Mouse (Mus musculus) limb, embryonic 10.5 days (tissue): ENCODE data around the gene Slc15a2. TPM values are rescaled to one million over a fixed set of nuclear protein-coding genes. Genes with fewer than 3 reads are reported as not detected.

Experiments
- DNase-seq: peaks from one replicate; pipeline ENCODE4 v3.0.0-alpha.2; 2017; ENCODE audit warnings: low spot score
- H3K27ac ChIP-seq: fragments of 300-500 bp; sonication (generic); 2 replicates; pipeline ENCODE4 v1.5.1; 2016; ENCODE audit warnings: mild to moderate bottlenecking
- H3K27me3 ChIP-seq: fragments of 300-500 bp; sonication (generic); 2 replicates; pipeline ENCODE4 v1.6.1; 2016; ENCODE audit warnings: low read depth, mild to moderate bottlenecking; ENCODE audit not compliant: poor library complexity, severe bottlenecking
- H3K36me3 ChIP-seq: fragments of 300-500 bp; sonication (generic); 2 replicates; pipeline ENCODE4 v1.6.1; 2016; ENCODE audit warnings: mild to moderate bottlenecking, moderate library complexity
- H3K4me1 ChIP-seq: fragments of 300-500 bp; sonication (generic); 2 replicates; pipeline ENCODE4 v1.6.1; 2016
- H3K4me3 ChIP-seq: fragments of 300-500 bp; sonication (generic); 2 replicates; pipeline ENCODE4 v1.5.1; 2016; ENCODE audit warnings: mild to moderate bottlenecking, moderate library complexity
- H3K9me3 ChIP-seq: fragments of 300-500 bp; sonication (generic); replicated peaks from 2 replicates; pipeline ENCODE4 v1.6.1; 2016; ENCODE audit warnings: mild to moderate bottlenecking
- WGBS: fragments of 180-500 bp; shearing (Covaris S2); methylation state at CpG from one replicate; pipeline ENCODE4 v1.1.7; 2016; 5-methylcytosine and 5-hydroxymethylcytosine counted together
- polyA plus RNA-seq: library from polyadenylated mRNA; unstranded; fragments of >200 nt; fragmentation: Nextera tagmentation; extraction: Ambion mirVana; gene quantifications from 2 replicates; pipeline ENCODE4 v1.2.1, GENCODE M21; 2016

The Slc15a2 gene
- polyA plus RNA-seq = 1.8 and 3.8 TPM in 2 replicates

- no peak for DNase-seq
- Histone ChIP-seq H3K27me3 (no peaks in the 10 kb centered on the region), H3K9me3 (no peaks in the 10 kb centered on the region), H3K4me3 (no peak within 1 kb of the TSS), H3K27ac (no peak within 1 kb of the TSS), H3K4me1 (no peaks in the 10 kb centered on the region), H3K36me3 (no peaks in the 10 kb centered on the region)
- WGBS = 78% methylated on average over 10 of the region's 10 CpGs
Measured at GRCm38 (mm10) chr16:36784594-36785313, at the start of gene Slc15a2. Gene Slc15a2, minus strand, starts transcription at chr16:36784962.

GRCm38 (mm10) chr16:36828820-36829219 is 44.1 kb upstream of the Slc15a2 start:
- 9% methylated on average over 11 of the region's 11 CpGs for WGBS
- Histone ChIP-seq H3K4me3 (peak overlapping the region; percentile 84), H3K27ac (peak overlapping the region; percentile 92), H3K4me1 (peaks cover 11% of the 10 kb centered on the region), H3K9me3 (no peaks in the 10 kb centered on the region), H3K36me3 (peaks cover 28% of the 10 kb centered on the region), H3K27me3 (peaks cover 18% of the 10 kb centered on the region)
- DNase-seq = peak; percentile 39

GRCm38 (mm10) chr16:36828054-36828786 is 43.5 kb upstream of the Slc15a2 start, which contains the start of gene Iqcb1:
Gene Iqcb1, plus strand, starts transcription at chr16:36828385.
- Histone ChIP-seq H3K4me3 (peak within 1 kb of the TSS; percentile 84), H3K36me3 (peaks cover 25% of the 10 kb centered on the region), H3K27ac (peak within 1 kb of the TSS; percentile 92), H3K4me1 (peaks cover 11% of the 10 kb centered on the region), H3K9me3 (no peaks in the 10 kb centered on the region), H3K27me3 (peaks cover 18% of the 10 kb centered on the region)
- DNase-seq = peak; percentile 95
- WGBS = under 1% methylated on average over 64 of the region's 64 CpGs

GRCm38 (mm10) chr16:36827611-36828053 is 42.9 kb upstream of the Slc15a2 start:
- peaks cover 18% of the 10 kb centered on the region for H3K27me3 ChIP-seq
- peaks cover 11% of the 10 kb centered on the region for H3K4me1 ChIP-seq
- DNase-seq = no peak
- 6% methylated on average over 11 of the region's 11 CpGs for WGBS
- H3K4me3 ChIP-seq = peak overlapping the region; percentile 84
- no peaks in the 10 kb centered on the region for H3K9me3 ChIP-seq
- H3K36me3 ChIP-seq = peaks cover 20% of the 10 kb centered on the region
- H3K27ac ChIP-seq = peak overlapping the region; percentile 92

- WGBS = 9% methylated on average over 3 of the region's 3 CpGs
- H3K27ac ChIP-seq = no peak overlapping the region
- H3K4me1 ChIP-seq = peaks cover 5% of the 10 kb centered on the region
- peaks cover 2% of the 10 kb centered on the region; the same call in 1 of the 2 replicates for H3K27me3 ChIP-seq
- DNase-seq = no peak
- no peak overlapping the region for H3K4me3 ChIP-seq
- H3K9me3 ChIP-seq = no peaks in the 10 kb centered on the region
- no peaks in the 10 kb centered on the region for H3K36me3 ChIP-seq
Measured at GRCm38 (mm10) chr16:36821474-36821873, 36.7 kb upstream of the Slc15a2 start.

- 84% methylated on average over 3 of the region's 3 CpGs for WGBS
- no peak for DNase-seq
- Histone ChIP-seq H3K27ac (no peak overlapping the region), H3K4me1 (peaks cover 5% of the 10 kb centered on the region), H3K36me3 (no peaks in the 10 kb centered on the region), H3K9me3 (no peaks in the 10 kb centered on the region), H3K27me3 (no peaks in the 10 kb centered on the region), H3K4me3 (no peak overlapping the region)
Measured at GRCm38 (mm10) chr16:36820747-36821146, 36.0 kb upstream of the Slc15a2 start.

- Histone ChIP-seq H3K36me3 (no peaks in the 10 kb centered on the region), H3K27ac (no peak overlapping the region), H3K4me3 (no peak overlapping the region), H3K9me3 (no peaks in the 10 kb centered on the region), H3K27me3 (no peaks in the 10 kb centered on the region), H3K4me1 (peaks cover 5% of the 10 kb centered on the region)
- WGBS = 91% methylated on average over 6 of the region's 6 CpGs
- no peak for DNase-seq
Measured at GRCm38 (mm10) chr16:36820016-36820415, 35.3 kb upstream of the Slc15a2 start.

GRCm38 (mm10) chr16:36817321-36817926 is 32.7 kb upstream of the Slc15a2 start:
- H3K27me3 ChIP-seq = no peaks in the 10 kb centered on the region
- no peaks in the 10 kb centered on the region for H3K9me3 ChIP-seq
- H3K27ac ChIP-seq = no peak overlapping the region
- DNase-seq = peak; percentile 51
- no peak overlapping the region for H3K4me3 ChIP-seq
- no peaks in the 10 kb centered on the region for H3K36me3 ChIP-seq
- peaks cover 5% of the 10 kb centered on the region for H3K4me1 ChIP-seq
- 23% methylated on average over 7 of the region's 7 CpGs for WGBS

GRCm38 (mm10) chr16:36816916-36817315 is 32.2 kb upstream of the Slc15a2 start:
- Histone ChIP-seq H3K9me3 (no peaks in the 10 kb centered on the region), H3K27ac (no peak overlapping the region), H3K4me3 (no peak overlapping the region), H3K27me3 (no peaks in the 10 kb centered on the region), H3K36me3 (no peaks in the 10 kb centered on the region), H3K4me1 (peaks cover 5% of the 10 kb centered on the region)
- no peak for DNase-seq

GRCm38 (mm10) chr16:36813680-36814079 is 28.9 kb upstream of the Slc15a2 start:
- H3K27me3 ChIP-seq = no peaks in the 10 kb centered on the region
- H3K4me1 ChIP-seq = no peaks in the 10 kb centered on the region
- H3K4me3 ChIP-seq = no peak overlapping the region
- H3K9me3 ChIP-seq = no peaks in the 10 kb centered on the region
- no peak overlapping the region for H3K27ac ChIP-seq
- no peak for DNase-seq
- no peaks in the 10 kb centered on the region for H3K36me3 ChIP-seq
- 62% methylated on average over 3 of the region's 3 CpGs for WGBS

GRCm38 (mm10) chr16:36808616-36809015 is 23.9 kb upstream of the Slc15a2 start:
- Histone ChIP-seq H3K9me3 (no peaks in the 10 kb centered on the region), H3K27ac (no peak overlapping the region)
- WGBS = 88% methylated on average over 3 of the region's 3 CpGs

GRCm38 (mm10) chr16:36802361-36802760 is 17.6 kb upstream of the Slc15a2 start:
- Histone ChIP-seq H3K9me3 (no peaks in the 10 kb centered on the region), H3K4me3 (no peak overlapping the region), H3K27ac (no peak overlapping the region), H3K36me3 (no peaks in the 10 kb centered on the region), H3K27me3 (no peaks in the 10 kb centered on the region), H3K4me1 (no peaks in the 10 kb centered on the region)
- WGBS = 89% methylated on average over 3 of the region's 3 CpGs
- DNase-seq = no peak

More at GRCm38 (mm10) chr16:36808616-36809015, 23.9 kb upstream of the Slc15a2 start:
- Histone ChIP-seq H3K27me3 (no peaks in the 10 kb centered on the region), H3K36me3 (no peaks in the 10 kb centered on the region), H3K4me1 (no peaks in the 10 kb centered on the region), H3K4me3 (no peak overlapping the region)
- DNase-seq = no peak

GRCm38 (mm10) chr16:36798334-36798733 is 13.6 kb upstream of the Slc15a2 start:
- WGBS = 90% methylated on average over 2 of the region's 2 CpGs

More at GRCm38 (mm10) chr16:36798334-36798733, 13.6 kb upstream of the Slc15a2 start:
- Histone ChIP-seq H3K27me3 (no peaks in the 10 kb centered on the region), H3K36me3 (no peaks in the 10 kb centered on the region), H3K9me3 (no peaks in the 10 kb centered on the region), H3K27ac (no peak overlapping the region), H3K4me1 (no peaks in the 10 kb centered on the region), H3K4me3 (no peak overlapping the region)
- no peak for DNase-seq
